Mouse (Mus musculus): Measurements from ENCODE around the gene Ttyh1. TPM values are rescaled to one million over a fixed set of nuclear protein-coding genes. Genes with fewer than 3 reads are reported as not detected.

The Ttyh1 gene
- polyA plus RNA-seq, 1 experiment from 2014 or later: 0.12 TPM

DNA sequence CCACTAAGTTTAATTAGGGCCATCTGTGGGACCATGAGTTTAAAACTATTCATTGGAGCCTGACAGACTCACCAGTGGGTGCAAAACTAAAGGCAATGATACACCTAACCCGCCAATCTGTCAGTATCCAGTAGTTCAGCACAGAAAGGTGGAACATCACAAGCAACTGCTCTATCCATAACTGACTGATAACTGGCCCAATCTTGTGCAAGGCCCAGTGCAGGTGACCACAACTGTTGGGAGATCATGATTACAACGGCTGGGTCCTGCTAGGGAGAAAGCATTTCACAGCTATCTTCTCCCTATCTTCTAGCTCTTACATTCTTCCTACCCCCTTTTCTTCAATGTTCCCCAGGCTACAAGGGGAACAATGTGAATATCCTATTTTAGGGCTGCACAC lies 30.5 kb upstream of the Ttyh1 start:
- H3K27me3 ChIP-seq: no peaks in the 10 kb centered on the region
- no peak for DNase-seq (ENCODE audit: low read depth, low spot score)
- in situ Hi-C loops (cut with MboI; ENCODE audit: low pct_unique_long_range_greater_than_20kb): no loop called here
- ATAC-seq: no peak
- CTCF ChIA-PET: interaction anchor here (1.6 kb wide), 2 partner anchors 15 to 27 kb away, joined by 3 to 4 read pairs; no protein-coding TSS in a partner anchor
- POLR2A ChIA-PET: no interaction called here
- no peak for TF ChIP-seq CTCF (IDR thresholded peaks at IDR 0.05)

- DNase-seq (ENCODE audit: low read depth, low spot score) (no peak), ATAC-seq (no peak)
- no peak for TF ChIP-seq CTCF (IDR thresholded peaks at IDR 0.05)
- POLR2A ChIA-PET: no interaction called here
- no peaks in the 10 kb centered on the region for H3K27me3 ChIP-seq
- in situ Hi-C loops (cut with MboI; ENCODE audit: low pct_unique_long_range_greater_than_20kb): loop anchor here (10.0 kb wide), 1 partner anchor 56 kb away; no protein-coding TSS in a partner anchor
- CTCF ChIA-PET: no interaction called here
These were observed 28.0 kb upstream of the Ttyh1 start for GRCm38 (mm10) chr7:4091170-4091569.

DNA sequence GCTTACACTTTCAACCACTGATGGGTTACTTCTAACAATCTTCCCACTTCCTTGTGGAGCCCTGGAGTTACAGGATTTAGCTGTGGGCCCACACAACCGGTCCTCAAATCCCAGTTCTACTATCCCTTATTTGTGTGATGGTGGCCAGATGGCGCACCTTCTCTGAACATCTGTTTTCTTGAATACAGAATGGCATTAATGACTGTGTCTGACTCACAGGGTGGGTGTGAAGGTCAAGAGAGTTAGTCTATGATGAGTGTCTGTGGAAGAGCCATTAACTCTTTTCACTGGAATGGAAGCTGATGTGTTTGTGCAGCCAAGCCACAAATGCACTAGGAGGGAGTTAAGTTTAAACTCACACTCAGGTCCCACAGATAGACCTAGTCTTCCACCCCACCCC lies 20.9 kb upstream of the Ttyh1 start:
- no peak for TF ChIP-seq CTCF (IDR thresholded peaks at IDR 0.05)
- DNase-seq (ENCODE audit: low read depth, low spot score) (no peak), ATAC-seq (no peak)
- CTCF ChIA-PET: no interaction called here
- in situ Hi-C loops (cut with MboI; ENCODE audit: low pct_unique_long_range_greater_than_20kb): loop anchor here (10.0 kb wide), 1 partner anchor 64 kb away; no protein-coding TSS in a partner anchor
- POLR2A ChIA-PET: no interaction called here
- H3K27me3 ChIP-seq: no peaks in the 10 kb centered on the region

DNA sequence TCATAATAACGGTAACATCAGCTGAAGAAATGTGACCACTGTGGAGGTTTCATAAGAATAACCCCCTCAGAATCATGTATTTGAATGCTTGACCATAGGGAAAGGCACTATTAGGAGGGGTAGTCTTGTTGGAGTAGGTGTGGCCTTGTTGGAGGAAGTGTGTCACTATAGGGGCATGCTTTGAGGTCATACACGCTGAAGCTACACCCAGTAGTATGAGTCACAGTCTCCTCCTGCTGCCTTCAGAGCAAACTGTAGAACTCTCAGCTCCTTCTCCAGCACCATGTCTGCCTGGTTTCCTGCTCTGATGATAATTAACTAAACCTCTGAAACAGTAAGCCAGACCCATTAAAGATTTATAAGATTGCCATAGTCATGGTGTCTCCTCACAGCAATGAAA lies 20.4 kb upstream of the Ttyh1 start:
- ChIA-PET POLR2A (no interaction called here), CTCF (no interaction called here)
- no peaks in the 10 kb centered on the region for H3K27me3 ChIP-seq
- DNase-seq (ENCODE audit: low read depth, low spot score): no peak
- peak; percentile 51 for ATAC-seq
- in situ Hi-C loops (cut with MboI; ENCODE audit: low pct_unique_long_range_greater_than_20kb): loop anchor here (10.0 kb wide), 1 partner anchor 64 kb away; no protein-coding TSS in a partner anchor
- no peak for TF ChIP-seq CTCF (IDR thresholded peaks at IDR 0.05)

GRCm38 (mm10) chr7:4101144-4101543 lies 18.1 kb upstream of the Ttyh1 start:
- TF ChIP-seq CTCF (IDR thresholded peaks at IDR 0.05): no peak
- H3K27me3 ChIP-seq: no peaks in the 10 kb centered on the region
- ATAC-seq: no peak
- POLR2A ChIA-PET: no interaction called here
- no peak for DNase-seq (ENCODE audit: low read depth, low spot score)
- in situ Hi-C loops (cut with MboI; ENCODE audit: low pct_unique_long_range_greater_than_20kb): no loop called here
- CTCF ChIA-PET: interaction anchor here (1.0 kb wide), 1 partner anchor 10 kb away, joined by 3 read pairs; no protein-coding TSS in a partner anchor

DNA sequence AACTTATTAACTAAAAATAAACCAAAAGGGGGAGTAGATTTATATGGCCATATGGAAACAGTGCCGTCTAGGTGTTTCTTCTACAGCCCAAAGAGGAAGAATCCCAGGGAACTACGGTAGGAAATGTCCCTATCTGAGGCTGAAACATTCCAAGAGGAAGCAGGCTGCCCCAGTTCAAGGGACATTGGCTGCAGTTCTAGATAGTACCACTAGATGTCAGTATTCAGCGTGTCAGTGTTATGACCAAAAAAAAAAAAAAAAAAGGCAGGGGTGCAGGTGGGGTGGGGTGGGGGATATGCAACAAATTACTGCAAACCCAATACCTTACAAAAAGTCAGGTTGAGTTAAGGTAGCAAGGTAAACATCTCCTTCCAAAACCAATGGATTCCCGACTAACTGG lies 15.8 kb upstream of the Ttyh1 start:
- in situ Hi-C loops (cut with MboI; ENCODE audit: low pct_unique_long_range_greater_than_20kb): no loop called here
- CTCF ChIA-PET: interaction anchor here (2.0 kb wide), 1 partner anchor 324 kb away, joined by 5 read pairs; no protein-coding TSS in a partner anchor
- peak; percentile 46 for TF ChIP-seq CTCF (IDR thresholded peaks at IDR 0.05)
- H3K27me3 ChIP-seq: no peaks in the 10 kb centered on the region
- POLR2A ChIA-PET: no interaction called here
- ATAC-seq (no peak), DNase-seq (ENCODE audit: low read depth, low spot score) (no peak)

DNA sequence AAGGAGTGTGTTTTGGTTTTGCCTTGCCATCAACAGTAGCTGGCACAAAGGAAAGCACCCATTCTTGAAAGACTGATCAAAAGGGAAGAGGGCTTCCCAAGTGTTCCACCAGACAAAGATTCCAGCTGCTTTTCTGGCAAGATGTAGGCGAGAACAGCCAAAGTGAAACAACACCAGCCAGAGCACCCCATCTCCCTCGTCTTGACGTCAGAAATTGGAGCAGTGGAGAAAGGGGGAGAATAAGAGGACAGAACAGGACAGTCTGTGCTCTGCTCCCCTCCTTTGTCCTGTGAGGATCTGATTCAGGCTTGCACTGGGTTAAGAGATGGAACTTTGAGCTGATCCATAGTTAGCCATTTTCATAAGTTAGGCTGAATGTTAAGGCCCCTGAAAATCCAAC lies 7.4 kb upstream of the Ttyh1 start:
- ATAC-seq (no peak), DNase-seq (ENCODE audit: low read depth, low spot score) (no peak)
- TF ChIP-seq CTCF (IDR thresholded peaks at IDR 0.05): no peak
- ChIA-PET POLR2A (interaction anchor here (0.7 kb wide), 2 partner anchors 420 to 444 kb away, joined by 5 to 6 read pairs; no protein-coding TSS in a partner anchor), CTCF (no interaction called here)
- peaks cover 10% of the 10 kb centered on the region for H3K27me3 ChIP-seq
- in situ Hi-C loops (cut with MboI; ENCODE audit: low pct_unique_long_range_greater_than_20kb): no loop called here

- in situ Hi-C loops (cut with MboI; ENCODE audit: low pct_unique_long_range_greater_than_20kb): no loop called here
- ATAC-seq (no peak), DNase-seq (ENCODE audit: low read depth, low spot score) (no peak)
- H3K27me3 ChIP-seq: peaks cover 19% of the 10 kb centered on the region
- TF ChIP-seq CTCF (IDR thresholded peaks at IDR 0.05): no peak
- ChIA-PET POLR2A (no interaction called here), CTCF (no interaction called here)
These were observed 2.0 kb upstream of the Ttyh1 start for GRCm38 (mm10) chr7:4117050-4117814.

- in situ Hi-C loops (cut with MboI; ENCODE audit: low pct_unique_long_range_greater_than_20kb): no loop called here
- DNase-seq (ENCODE audit: low read depth, low spot score): no peak
- H3K27me3 ChIP-seq: peaks cover 14% of the 10 kb centered on the region
These were observed 1.0 kb downstream of the Ttyh1 start for GRCm38 (mm10) chr7:4119976-4120921.

GRCm38 (mm10) chr7:4122076-4122768 lies 3.0 kb downstream of the Ttyh1 start:
- POLR2A ChIA-PET: no interaction called here
- CTCF ChIA-PET: no interaction called here
- DNase-seq (ENCODE audit: low read depth, low spot score) (no peak), ATAC-seq (no peak)
- TF ChIP-seq CTCF (IDR thresholded peaks at IDR 0.05): no peak
- H3K27me3 ChIP-seq: peaks cover 8% of the 10 kb centered on the region
- in situ Hi-C loops (cut with MboI; ENCODE audit: low pct_unique_long_range_greater_than_20kb): no loop called here

More at GRCm38 (mm10) chr7:4119976-4120921, 1.0 kb downstream of the Ttyh1 start:
- ChIA-PET POLR2A (no interaction called here), CTCF (interaction anchor here (1.9 kb wide), 1 partner anchor 11 kb away, joined by 7 read pairs; no protein-coding TSS in a partner anchor)
- no peak for TF ChIP-seq CTCF (IDR thresholded peaks at IDR 0.05)
- no peak for ATAC-seq

All from Patski (cell line).